In the genomic region with DNA sequence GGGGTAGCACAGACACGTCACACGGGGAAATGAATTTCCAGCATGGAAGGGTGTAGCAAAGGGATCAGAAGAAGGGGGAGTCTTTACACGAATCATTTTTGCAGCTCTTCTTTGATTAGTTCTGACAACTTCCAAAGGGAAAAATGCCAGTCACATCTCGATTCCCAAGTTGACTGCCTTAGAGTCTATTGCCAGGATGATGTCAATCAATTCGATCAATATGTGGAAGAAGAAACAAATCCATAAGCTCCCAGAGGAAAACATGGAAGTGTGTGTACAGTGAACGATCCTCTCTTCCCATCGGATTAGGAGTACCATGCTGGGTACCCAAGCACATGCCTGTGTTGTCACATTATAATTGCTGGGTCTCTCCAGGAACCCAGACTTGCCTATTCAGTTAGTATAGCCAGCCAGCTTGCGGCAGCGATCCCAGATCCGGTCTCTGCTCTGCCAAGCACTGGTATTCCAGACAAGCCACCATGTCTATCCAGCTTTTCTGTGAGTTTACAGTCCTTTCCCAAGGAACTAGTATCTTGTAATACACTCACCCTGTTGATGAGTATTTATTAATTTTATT, we compare ENCODE assay signal across 24 mouse cellular contexts.
A peak's percentile ranks its signal among the peaks of the same experiment; 100 is the strongest.
DNase-seq lines count a peak whose midpoint lies in the region; ATAC-seq lines count a peak whose summit lies in the region.
"Had no signal": no experiment of that assay in that cellular context is flagged by ENCODE, and none has a peak within 500 bp of the region (broad histone marks: within the 10 kb centered on the region; RNA-seq: fewer than 3 reads in every experiment).

No protein-coding gene starts in this region.

- no peak for DNase-seq in forebrain, embryonic 11.5 days (ENCODE audit: low spot score)
- DNase-seq in layer of hippocampus, postnatal 10 days (ENCODE audit: low spot score in 2 of 2), result peak; percentile 28 to 29
- no peak for DNase-seq in layer of hippocampus, adult 18-20 months (ENCODE audit: low spot score in 2 of 2)
- DNase-seq in embryo, embryonic 11 days, result no peak
- no peak for DNase-seq in frontal cortex, adult 2 months (ENCODE audit: extremely low spot score in 1 of 2, low spot score in 1 of 2)
- DNase-seq: adrenal gland, adult 2 months; adrenal gland, postnatal 14 days; cerebellum, adult 18-20 months; cerebellum, adult 9-10 months; cerebellum, postnatal 14 days; gastrocnemius, adult 2 months; gastrocnemius, postnatal 14 days; heart, postnatal 14 days; heart, postnatal 4 days; kidney, adult 2 months had no signal

- peak overlapping the region; percentile 36; the same call in 1 of the 2 replicates for H3K27ac ChIP-seq in forebrain, embryonic 15.5 days (replicated peaks)
- H3K27ac ChIP-seq in forebrain, embryonic 11.5 days (ENCODE audit: low read depth, low read length), result no peak overlapping the region
- H3K27ac ChIP-seq in forebrain, embryonic 16.5 days (ENCODE audit: low read length), result no peak overlapping the region
- H3K27ac ChIP-seq: embryonic facial prominence, embryonic 12.5 days; embryonic facial prominence, embryonic 15.5 days; gastrocnemius, adult 2 months; heart, embryonic 13.5 days; hindbrain, embryonic 12.5 days; hindbrain, embryonic 15.5 days had no signal

- H3K27me3 ChIP-seq in forebrain, embryonic 15.5 days, result no peaks in the 10 kb centered on the region
- H3K27me3 ChIP-seq in forebrain, embryonic 11.5 days (ENCODE audit: control insufficient read depth, insufficient read depth, low read length), result no peaks in the 10 kb centered on the region
- no peaks in the 10 kb centered on the region for H3K27me3 ChIP-seq in forebrain, embryonic 16.5 days (replicated peaks; ENCODE audit: control insufficient read depth, insufficient read depth, low read length)
- H3K27me3 ChIP-seq: embryonic facial prominence, embryonic 12.5 days; embryonic facial prominence, embryonic 15.5 days; hindbrain, embryonic 12.5 days; hindbrain, embryonic 15.5 days had no signal

- no peaks in the 10 kb centered on the region for H3K9me3 ChIP-seq in forebrain, embryonic 15.5 days
- no peaks in the 10 kb centered on the region for H3K9me3 ChIP-seq in forebrain, embryonic 11.5 days (ENCODE audit: control insufficient read depth, low read length)
- H3K9me3 ChIP-seq in forebrain, embryonic 16.5 days (ENCODE audit: control insufficient read depth, low read length), result no peaks in the 10 kb centered on the region
- H3K9me3 ChIP-seq: embryonic facial prominence, embryonic 12.5 days; embryonic facial prominence, embryonic 15.5 days; heart, embryonic 13.5 days; hindbrain, embryonic 12.5 days; hindbrain, embryonic 15.5 days had no signal

- no peak overlapping the region for H3K4me2 ChIP-seq in forebrain, embryonic 15.5 days (replicated peaks)
- H3K4me2 ChIP-seq in forebrain, embryonic 11.5 days (ENCODE audit: low read depth, low read length, severe bottlenecking), result no peak overlapping the region
- no peak overlapping the region for H3K4me2 ChIP-seq in forebrain, embryonic 16.5 days (ENCODE audit: low read length)
- H3K4me2 ChIP-seq: embryonic facial prominence, embryonic 12.5 days; embryonic facial prominence, embryonic 15.5 days; heart, embryonic 13.5 days; hindbrain, embryonic 12.5 days; hindbrain, embryonic 15.5 days had no signal

- peak; percentile 78 for ATAC-seq in forebrain, embryonic 15.5 days (replicated peaks)
- ATAC-seq in forebrain, embryonic 11.5 days (replicated peaks; ENCODE audit: low FRiP score), result no peak
- peak; percentile 93 for ATAC-seq in forebrain, embryonic 16.5 days
- ATAC-seq: CD4-positive, CD25-positive, alpha-beta regulatory T cell, adult 4 months; intestine, postnatal 0 days had no signal

- no peak overlapping the region for H3K4me3 ChIP-seq in forebrain, embryonic 15.5 days
- no peak overlapping the region for H3K4me3 ChIP-seq in forebrain, embryonic 11.5 days (ENCODE audit: low read depth, low read length)
- H3K4me3 ChIP-seq in forebrain, embryonic 16.5 days (replicated peaks; ENCODE audit: low read length), result no peak overlapping the region
- H3K4me3 ChIP-seq: embryonic facial prominence, embryonic 12.5 days; embryonic facial prominence, embryonic 15.5 days; gastrocnemius, adult 2 months; heart, embryonic 13.5 days; hindbrain, embryonic 12.5 days; hindbrain, embryonic 15.5 days had no signal

- H3K4me1 ChIP-seq in forebrain, embryonic 15.5 days, result peaks cover 5% of the 10 kb centered on the region; the same call in 1 of the 2 replicates
- H3K4me1 ChIP-seq in forebrain, embryonic 11.5 days (replicated peaks; ENCODE audit: control insufficient read depth, insufficient read depth, low read length), result no peaks in the 10 kb centered on the region
- H3K4me1 ChIP-seq in forebrain, embryonic 16.5 days (replicated peaks; ENCODE audit: control insufficient read depth, insufficient read depth, low read length), result peaks cover 3% of the 10 kb centered on the region; the same call in 1 of the 2 replicates
- H3K4me1 ChIP-seq: embryonic facial prominence, embryonic 12.5 days; embryonic facial prominence, embryonic 15.5 days; heart, embryonic 13.5 days; hindbrain, embryonic 12.5 days; hindbrain, embryonic 15.5 days had no signal

- H3K9ac ChIP-seq in forebrain, embryonic 15.5 days (replicated peaks), result no peak overlapping the region
- H3K9ac ChIP-seq in forebrain, embryonic 11.5 days (ENCODE audit: low read length), result no peak overlapping the region
- no peak overlapping the region for H3K9ac ChIP-seq in forebrain, embryonic 16.5 days (replicated peaks; ENCODE audit: low read depth, low read length)
- H3K9ac ChIP-seq: embryonic facial prominence, embryonic 12.5 days; embryonic facial prominence, embryonic 15.5 days; heart, embryonic 13.5 days; hindbrain, embryonic 12.5 days; hindbrain, embryonic 15.5 days had no signal

- H3K36me3 ChIP-seq in forebrain, embryonic 15.5 days, result no peaks in the 10 kb centered on the region
- H3K36me3 ChIP-seq in forebrain, embryonic 11.5 days (ENCODE audit: control insufficient read depth, insufficient read depth, low read length), result no peaks in the 10 kb centered on the region
- no peaks in the 10 kb centered on the region for H3K36me3 ChIP-seq in forebrain, embryonic 16.5 days (ENCODE audit: control insufficient read depth, insufficient read depth)
- H3K36me3 ChIP-seq: embryonic facial prominence, embryonic 12.5 days; embryonic facial prominence, embryonic 15.5 days; heart, embryonic 13.5 days; hindbrain, embryonic 12.5 days; hindbrain, embryonic 15.5 days had no signal

- WGBS in forebrain, embryonic 15.5 days, result 81% methylated on average over 10 of the region's 10 CpGs
- 95% methylated on average over 10 of the region's 10 CpGs for WGBS in forebrain, embryonic 11.5 days
- WGBS in forebrain, embryonic 16.5 days, result 74% methylated on average over 10 of the region's 10 CpGs

Comparison
In these comparisons a context has a peak if more than half of its experiments do, and no peak if none do; other contexts are left out.
1. DNase-seq: peak in layer of hippocampus, postnatal 10 days (2 of 2); none in forebrain, embryonic 11.5 days (single experiment), layer of hippocampus, adult 18-20 months (0 of 2), embryo, embryonic 11 days (single experiment) and frontal cortex, adult 2 months (0 of 2).